Mouse (Mus musculus): ENCODE measurements around the gene Mcur1. TPM values are rescaled to one million over a fixed set of nuclear protein-coding genes. Genes with fewer than 3 reads are reported as not detected.

Mcur1 gene
- polyA plus RNA-seq, 1 experiment from 2014 or later = 10.1 TPM

DNA sequence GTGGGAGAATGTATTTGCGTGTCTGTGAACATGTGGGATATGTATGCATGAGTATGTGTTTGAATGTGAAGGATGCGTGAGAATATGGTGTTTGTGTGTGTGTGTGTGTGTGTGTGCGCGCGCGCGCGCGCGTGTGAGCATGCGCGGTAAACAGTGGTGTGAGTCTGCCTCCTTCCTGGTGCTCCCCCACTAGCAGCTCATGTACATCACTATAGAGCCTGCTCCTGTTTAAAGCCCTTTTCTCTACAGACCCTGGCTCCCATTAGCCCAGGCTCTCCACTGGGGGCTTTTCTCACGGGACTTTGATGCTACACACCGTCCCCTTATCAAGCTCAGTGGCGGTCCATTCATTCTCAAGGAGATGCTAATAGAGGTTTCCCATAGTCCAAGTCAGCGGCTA is 23.0 kb upstream of the Mcur1 start:
- Histone ChIP-seq H3K4me3 (peak overlapping the region; percentile 29), H3K36me3 (replicated peaks) (no peaks in the 10 kb centered on the region), H3K27me3 (ENCODE audit: poor library complexity, severe bottlenecking) (no peaks in the 10 kb centered on the region), H3K9me3 (no peaks in the 10 kb centered on the region), H3K27ac (0 out of 2 replicates have a peak overlapping the region, but pooled peaks have one; percentile 8), H3K4me1 (peaks cover 16% of the 10 kb centered on the region)
- DNase-seq (ENCODE audit: extremely low spot score, low spot score) = no peak
- WGBS = 49% methylated on average over 16 of the region's 16 CpGs

GRCm38 (mm10) chr13:43580661-43581060 is 20.7 kb upstream of the Mcur1 start:
- no peak for DNase-seq (ENCODE audit: extremely low spot score, low spot score)
- H3K36me3 ChIP-seq (replicated peaks) = no peaks in the 10 kb centered on the region
- H3K9me3 ChIP-seq = no peaks in the 10 kb centered on the region
- no peak overlapping the region for H3K4me3 ChIP-seq
- H3K4me1 ChIP-seq = peaks cover 16% of the 10 kb centered on the region
- H3K27me3 ChIP-seq (ENCODE audit: poor library complexity, severe bottlenecking) = no peaks in the 10 kb centered on the region
- WGBS = 95% methylated on average over 5 of the region's 5 CpGs
- no peak overlapping the region for H3K27ac ChIP-seq

- Histone ChIP-seq H3K9me3 (no peaks in the 10 kb centered on the region), H3K27me3 (ENCODE audit: poor library complexity, severe bottlenecking) (no peaks in the 10 kb centered on the region), H3K4me3 (no peak overlapping the region), H3K27ac (no peak overlapping the region), H3K4me1 (peaks cover 12% of the 10 kb centered on the region), H3K36me3 (replicated peaks) (no peaks in the 10 kb centered on the region)
- 22% methylated on average over 18 of the region's 18 CpGs for WGBS
- DNase-seq (ENCODE audit: extremely low spot score, low spot score) = peak; percentile 57
Observed at GRCm38 (mm10) chr13:43579740-43580139, 19.7 kb upstream of the Mcur1 start.

- H3K36me3 ChIP-seq (replicated peaks) = no peaks in the 10 kb centered on the region
- WGBS = 88% methylated on average over 12 of the region's 12 CpGs
- no peaks in the 10 kb centered on the region for H3K27me3 ChIP-seq (ENCODE audit: poor library complexity, severe bottlenecking)
- H3K4me3 ChIP-seq = no peak overlapping the region
- no peaks in the 10 kb centered on the region for H3K9me3 ChIP-seq
- H3K27ac ChIP-seq = no peak overlapping the region
- DNase-seq (ENCODE audit: extremely low spot score, low spot score) = no peak
- H3K4me1 ChIP-seq = peaks cover 6% of the 10 kb centered on the region; the same call in 1 of the 2 replicates
Observed at GRCm38 (mm10) chr13:43577766-43578165, 17.8 kb upstream of the Mcur1 start.

DNA sequence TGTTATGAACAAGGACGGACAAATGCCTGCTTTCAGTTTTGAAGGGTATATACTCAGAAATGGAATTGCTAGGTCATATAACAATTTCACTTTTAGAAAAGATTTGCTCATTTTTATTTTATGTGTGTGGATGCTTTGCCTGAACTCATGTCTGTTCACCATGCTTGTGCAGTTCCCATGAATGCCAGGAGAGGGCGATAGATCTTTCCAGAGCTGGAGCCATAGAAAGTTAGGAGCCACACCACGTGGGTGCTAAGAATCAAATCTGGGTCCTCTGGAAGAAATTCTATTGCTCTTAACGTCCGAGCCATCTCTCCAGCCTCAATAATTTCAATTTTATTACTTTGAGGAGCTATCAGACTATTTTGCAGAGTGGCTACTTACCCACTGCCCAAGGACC is 17.3 kb upstream of the Mcur1 start:
- Histone ChIP-seq H3K4me1 (peaks cover 4% of the 10 kb centered on the region; the same call in 1 of the 2 replicates), H3K9me3 (no peaks in the 10 kb centered on the region), H3K36me3 (replicated peaks) (no peaks in the 10 kb centered on the region), H3K27me3 (ENCODE audit: poor library complexity, severe bottlenecking) (no peaks in the 10 kb centered on the region), H3K27ac (no peak overlapping the region), H3K4me3 (no peak overlapping the region)
- 73% methylated on average over 5 of the region's 5 CpGs for WGBS
- no peak for DNase-seq (ENCODE audit: extremely low spot score, low spot score)

- no peak for DNase-seq (ENCODE audit: extremely low spot score, low spot score)
- H3K27ac ChIP-seq = no peak overlapping the region
- H3K4me3 ChIP-seq = no peak overlapping the region
- peaks cover 4% of the 10 kb centered on the region; the same call in 1 of the 2 replicates for H3K4me1 ChIP-seq
- H3K36me3 ChIP-seq (replicated peaks) = no peaks in the 10 kb centered on the region
- H3K9me3 ChIP-seq = peaks cover 11% of the 10 kb centered on the region
- WGBS = 94% methylated on average over 5 of the region's 5 CpGs
- H3K27me3 ChIP-seq (ENCODE audit: poor library complexity, severe bottlenecking) = no peaks in the 10 kb centered on the region
Observed at GRCm38 (mm10) chr13:43575431-43575830, 15.4 kb upstream of the Mcur1 start.

DNA sequence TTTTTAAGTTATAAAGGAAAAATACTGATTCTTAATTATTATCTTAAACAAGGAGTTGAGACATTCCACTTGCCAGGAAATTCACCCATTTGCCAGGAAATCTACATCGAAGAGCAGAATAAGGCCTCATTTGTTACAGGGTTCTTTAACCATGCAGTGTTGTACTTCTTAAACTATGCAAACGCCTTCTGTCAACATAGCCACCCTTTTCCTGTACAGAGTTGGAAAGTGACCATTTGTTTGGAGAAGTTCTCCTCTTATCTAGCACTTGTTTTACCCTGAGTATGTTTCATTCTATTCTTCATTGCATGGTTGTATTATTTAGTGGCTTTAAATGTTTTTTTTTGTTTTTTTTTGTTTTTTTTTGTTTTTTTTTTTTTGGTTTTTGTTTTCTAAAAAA is 14.0 kb upstream of the Mcur1 start:
- Histone ChIP-seq H3K36me3 (replicated peaks) (no peaks in the 10 kb centered on the region), H3K27ac (no peak overlapping the region), H3K9me3 (peaks cover 11% of the 10 kb centered on the region), H3K4me1 (no peaks in the 10 kb centered on the region), H3K4me3 (no peak overlapping the region), H3K27me3 (ENCODE audit: poor library complexity, severe bottlenecking) (no peaks in the 10 kb centered on the region)
- DNase-seq (ENCODE audit: extremely low spot score, low spot score) = no peak
- 82% methylated on average over 2 of the region's 2 CpGs for WGBS

- Histone ChIP-seq H3K27me3 (ENCODE audit: poor library complexity, severe bottlenecking) (peaks cover 14% of the 10 kb centered on the region), H3K4me3 (no peak overlapping the region), H3K36me3 (replicated peaks) (no peaks in the 10 kb centered on the region), H3K27ac (no peak overlapping the region), H3K4me1 (peaks cover 12% of the 10 kb centered on the region), H3K9me3 (peaks cover 11% of the 10 kb centered on the region)
- 72% methylated on average over 23 of the region's 25 CpGs for WGBS
- DNase-seq (ENCODE audit: extremely low spot score, low spot score) = no peak
Observed at GRCm38 (mm10) chr13:43567141-43567891, 7.3 kb upstream of the Mcur1 start.

GRCm38 (mm10) chr13:43566184-43566583 is 6.2 kb upstream of the Mcur1 start:
- no peaks in the 10 kb centered on the region for H3K36me3 ChIP-seq (replicated peaks)
- H3K9me3 ChIP-seq = peaks cover 7% of the 10 kb centered on the region
- peaks cover 25% of the 10 kb centered on the region for H3K27me3 ChIP-seq (ENCODE audit: poor library complexity, severe bottlenecking)
- peaks cover 16% of the 10 kb centered on the region for H3K4me1 ChIP-seq
- no peak overlapping the region for H3K4me3 ChIP-seq
- no peak for DNase-seq (ENCODE audit: extremely low spot score, low spot score)
- H3K27ac ChIP-seq = no peak overlapping the region
- WGBS = 95% methylated on average over 8 of the region's 8 CpGs

DNA sequence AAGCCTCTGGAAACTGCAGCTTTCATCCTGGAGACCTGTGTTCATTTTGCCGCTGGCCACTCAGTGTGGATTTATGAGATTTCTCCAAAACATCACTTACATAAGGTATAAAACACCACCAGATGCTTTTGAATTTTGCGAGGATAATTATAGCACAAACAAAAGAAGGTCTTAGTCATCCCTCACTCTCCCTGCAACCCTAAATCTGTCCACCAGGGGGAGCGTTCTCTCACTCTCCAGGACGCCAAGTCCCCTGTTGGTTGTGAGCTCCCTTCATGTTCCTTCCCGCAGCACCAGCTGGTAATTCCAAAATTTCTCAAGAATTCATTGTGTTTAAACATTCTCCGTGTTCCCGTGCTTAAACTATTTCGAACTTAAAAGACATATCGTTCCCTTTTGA is 5.4 kb upstream of the Mcur1 start:
- H3K4me1 ChIP-seq = peaks cover 25% of the 10 kb centered on the region
- H3K36me3 ChIP-seq (replicated peaks) = no peaks in the 10 kb centered on the region
- WGBS = 20% methylated on average over 9 of the region's 9 CpGs
- H3K27me3 ChIP-seq (ENCODE audit: poor library complexity, severe bottlenecking) = peaks cover 32% of the 10 kb centered on the region
- H3K9me3 ChIP-seq = no peaks in the 10 kb centered on the region
- H3K27ac ChIP-seq = no peak overlapping the region
- peak; percentile 79 for DNase-seq (ENCODE audit: extremely low spot score, low spot score)
- no peak overlapping the region for H3K4me3 ChIP-seq

DNA sequence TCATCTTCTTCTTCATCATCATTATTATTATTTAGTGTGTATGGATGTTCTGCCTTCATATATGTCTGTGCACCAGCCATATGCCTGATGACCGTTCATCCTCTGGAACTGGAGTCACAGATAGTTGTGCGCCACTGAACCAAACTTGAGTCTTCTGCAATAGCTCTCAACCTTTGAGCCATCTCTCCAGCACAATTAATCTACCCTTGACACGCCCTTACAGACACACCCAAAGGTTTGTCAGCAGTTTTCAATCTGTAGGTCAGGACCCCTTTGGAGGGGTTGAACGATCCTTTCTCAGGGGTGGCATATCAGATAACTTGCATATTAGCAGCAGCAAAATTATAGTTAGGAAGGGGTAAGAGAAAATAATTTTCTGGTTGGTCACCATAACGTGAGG is 4.7 kb upstream of the Mcur1 start:
- no peaks in the 10 kb centered on the region for H3K9me3 ChIP-seq
- H3K36me3 ChIP-seq (replicated peaks) = no peaks in the 10 kb centered on the region
- no peak overlapping the region for H3K27ac ChIP-seq
- WGBS = 89% methylated on average over 5 of the region's 5 CpGs
- no peak for DNase-seq (ENCODE audit: extremely low spot score, low spot score)
- peaks cover 28% of the 10 kb centered on the region for H3K4me1 ChIP-seq
- H3K27me3 ChIP-seq (ENCODE audit: poor library complexity, severe bottlenecking) = peaks cover 32% of the 10 kb centered on the region
- H3K4me3 ChIP-seq = no peak overlapping the region

- Histone ChIP-seq H3K9me3 (no peaks in the 10 kb centered on the region), H3K27me3 (ENCODE audit: poor library complexity, severe bottlenecking) (peaks cover 48% of the 10 kb centered on the region), H3K27ac (no peak overlapping the region), H3K36me3 (replicated peaks) (no peaks in the 10 kb centered on the region), H3K4me1 (peaks cover 42% of the 10 kb centered on the region), H3K4me3 (no peak overlapping the region)
- WGBS = 87% methylated on average over 5 of the region's 5 CpGs
- DNase-seq (ENCODE audit: extremely low spot score, low spot score) = no peak
Observed at GRCm38 (mm10) chr13:43562726-43563125, 2.7 kb upstream of the Mcur1 start.

DNA sequence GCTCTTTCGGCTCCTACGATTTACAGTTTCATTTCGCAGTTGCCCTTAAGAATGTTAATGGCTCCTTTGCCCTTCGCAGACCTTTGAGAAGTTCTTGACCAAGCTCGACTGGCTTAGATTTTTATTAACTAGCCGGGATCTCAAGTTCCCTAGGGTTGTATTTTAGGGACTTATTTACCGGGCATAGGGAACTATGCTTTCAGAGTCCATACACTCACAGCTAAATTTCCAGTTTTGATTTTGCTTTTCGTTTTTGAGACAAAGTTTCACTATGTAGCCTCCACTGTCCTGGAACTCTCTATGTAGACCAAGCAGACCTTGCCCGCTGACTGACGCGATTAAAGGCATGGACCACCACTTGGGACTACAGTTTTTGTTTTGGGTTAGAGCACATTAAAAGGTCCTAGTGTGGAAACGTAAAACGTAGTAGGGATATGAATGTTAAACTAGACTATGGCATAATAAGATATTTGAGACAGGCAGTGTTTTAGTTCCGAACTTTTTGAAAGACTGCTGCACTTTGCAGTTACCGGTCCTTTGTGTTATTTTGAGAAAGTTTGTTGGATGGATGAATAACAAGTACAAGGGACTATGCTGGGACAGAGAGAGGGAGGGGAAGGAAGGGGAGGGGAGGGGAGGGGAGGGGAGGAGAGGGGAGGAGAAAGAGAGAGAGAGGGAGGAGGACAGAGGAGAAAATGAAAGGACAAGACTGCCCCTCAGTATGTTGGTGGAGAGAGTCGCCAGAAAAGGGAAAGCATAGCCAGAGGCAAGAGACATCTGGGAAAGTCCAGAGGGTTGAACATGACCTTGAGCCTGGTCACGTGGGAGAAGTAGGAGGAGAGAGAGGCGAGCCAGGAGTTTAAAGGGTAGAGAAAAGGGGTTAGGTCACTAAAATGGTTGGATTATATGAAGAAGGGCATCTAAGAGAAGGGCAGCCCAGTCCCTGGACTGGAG is 744 bp upstream of the Mcur1 start:
- Histone ChIP-seq H3K27me3 (ENCODE audit: poor library complexity, severe bottlenecking) (peaks cover 43% of the 10 kb centered on the region), H3K9me3 (no peaks in the 10 kb centered on the region), H3K27ac (peak overlapping the region; percentile 97), H3K4me3 (peak overlapping the region; percentile 77), H3K4me1 (peaks cover 31% of the 10 kb centered on the region), H3K36me3 (replicated peaks) (no peaks in the 10 kb centered on the region)
- DNase-seq (ENCODE audit: extremely low spot score, low spot score) = peak; percentile 36
- 12% methylated on average over 18 of the region's 18 CpGs for WGBS

All from forebrain, embryonic 10.5 days (tissue).